Mouse (Mus musculus): ENCODE measurements around the gene Myef2. TPM values are rescaled to one million over a fixed set of nuclear protein-coding genes. Genes with fewer than 3 reads are reported as not detected.
"Not testable (repeated sequence)": the region's sequence is repeated elsewhere in the genome, so short reads cannot be mapped to it uniquely, and the experiment has no call there.

The Myef2 gene
- polyA plus RNA-seq, 1 experiment, result 8.0 TPM

DNA sequence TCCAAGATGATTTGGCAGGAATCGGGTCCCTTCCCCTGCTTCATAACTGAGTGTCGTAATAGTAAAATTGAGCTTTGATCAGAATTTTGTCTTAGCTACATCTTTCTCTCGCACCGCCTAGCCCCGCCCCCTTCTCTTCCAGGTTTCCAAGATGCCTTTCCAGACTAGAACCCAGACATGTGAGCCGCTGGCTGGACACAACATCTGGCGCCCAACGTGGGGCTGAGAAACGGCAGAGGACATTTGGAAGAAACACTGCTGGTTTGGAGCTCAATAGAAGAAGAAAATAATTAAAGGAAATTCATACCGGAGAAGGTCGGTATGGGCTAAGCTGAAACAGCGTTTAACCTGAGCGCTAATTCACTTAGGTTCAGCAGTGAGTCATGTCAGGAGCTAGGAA, 19.0 kb downstream of the Myef2 start:
- H3K4me3 ChIP-seq (ENCODE audit: insufficient read depth, low read depth, low read length); H3K27ac ChIP-seq (replicated peaks; ENCODE audit: low read depth, low read length); H3K4me1 ChIP-seq (ENCODE audit: control insufficient read depth, insufficient read depth, insufficient read length, low read length): not testable (repeated sequence)

DNA sequence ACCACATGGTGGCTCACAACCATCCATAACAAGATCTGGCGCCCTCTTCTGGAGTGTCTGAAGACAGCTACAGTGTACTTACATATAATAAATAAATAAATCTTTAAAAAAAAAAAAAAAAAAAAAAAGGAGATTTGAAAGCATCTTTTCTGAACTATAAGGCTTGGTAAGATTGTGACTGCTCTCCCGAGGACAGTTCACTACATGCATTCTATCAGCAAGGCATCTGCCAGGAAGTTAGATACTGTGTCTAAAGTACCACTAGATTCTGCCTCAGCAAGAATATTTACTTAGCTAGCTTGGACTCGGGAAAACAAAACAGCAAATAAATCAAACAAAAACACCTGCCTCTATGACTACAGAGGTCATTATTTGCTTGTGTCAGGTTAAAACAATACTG, 31.3 kb downstream of the Myef2 start:
- H3K4me1 ChIP-seq (ENCODE audit: control insufficient read depth, insufficient read depth, insufficient read length, low read length); H3K4me3 ChIP-seq (ENCODE audit: insufficient read depth, low read depth, low read length); H3K27ac ChIP-seq (replicated peaks; ENCODE audit: low read depth, low read length): not testable (repeated sequence)

DNA sequence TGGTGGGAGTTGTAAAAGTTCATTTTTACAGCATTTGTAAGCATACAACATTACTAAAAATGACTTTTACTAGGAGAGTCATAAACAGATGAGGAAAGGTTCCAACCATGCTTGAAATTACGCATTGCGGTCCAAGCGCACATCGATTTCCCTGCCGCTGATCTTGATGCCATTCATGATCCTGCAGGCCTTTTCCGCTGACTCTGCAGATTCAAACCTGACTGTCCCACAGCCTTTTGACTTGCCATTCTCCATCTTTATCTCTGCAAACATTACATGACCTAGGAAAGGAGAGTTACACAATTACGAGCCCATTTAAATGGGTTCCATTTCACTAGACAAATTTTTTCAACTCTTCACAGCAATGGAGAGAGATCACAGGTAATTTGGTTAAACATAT, 34.7 kb downstream of the Myef2 start:
- Histone ChIP-seq H3K4me3 (ENCODE audit: insufficient read depth, low read depth, low read length) (no peak overlapping the region), H3K4me1 (ENCODE audit: control insufficient read depth, insufficient read depth, insufficient read length, low read length) (no peaks in the 10 kb centered on the region), H3K27ac (replicated peaks; ENCODE audit: low read depth, low read length) (no peak overlapping the region)

DNA sequence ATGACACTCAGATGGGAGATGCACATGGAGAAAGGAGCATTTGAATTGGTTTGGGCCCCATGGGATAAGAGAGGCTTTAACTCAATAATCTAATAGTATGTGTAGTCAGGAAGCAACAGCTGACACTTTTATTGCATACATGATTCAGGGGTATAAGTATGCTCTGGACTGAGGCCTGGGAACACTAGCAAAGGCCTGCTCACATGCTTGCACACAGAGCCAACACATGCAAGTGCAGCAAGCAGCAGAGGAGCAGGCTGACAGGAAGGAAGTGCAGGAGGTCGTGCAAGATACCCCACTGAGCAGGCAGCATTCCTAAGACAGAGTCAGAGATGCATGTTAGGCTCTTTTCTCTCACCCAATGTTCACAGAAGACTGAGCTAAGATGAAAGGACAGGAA, 39.6 kb downstream of the Myef2 start:
- no peaks in the 10 kb centered on the region for H3K4me1 ChIP-seq (ENCODE audit: control insufficient read depth, insufficient read depth, insufficient read length, low read length)
- H3K27ac ChIP-seq (replicated peaks; ENCODE audit: low read depth, low read length), result no peak overlapping the region

DNA sequence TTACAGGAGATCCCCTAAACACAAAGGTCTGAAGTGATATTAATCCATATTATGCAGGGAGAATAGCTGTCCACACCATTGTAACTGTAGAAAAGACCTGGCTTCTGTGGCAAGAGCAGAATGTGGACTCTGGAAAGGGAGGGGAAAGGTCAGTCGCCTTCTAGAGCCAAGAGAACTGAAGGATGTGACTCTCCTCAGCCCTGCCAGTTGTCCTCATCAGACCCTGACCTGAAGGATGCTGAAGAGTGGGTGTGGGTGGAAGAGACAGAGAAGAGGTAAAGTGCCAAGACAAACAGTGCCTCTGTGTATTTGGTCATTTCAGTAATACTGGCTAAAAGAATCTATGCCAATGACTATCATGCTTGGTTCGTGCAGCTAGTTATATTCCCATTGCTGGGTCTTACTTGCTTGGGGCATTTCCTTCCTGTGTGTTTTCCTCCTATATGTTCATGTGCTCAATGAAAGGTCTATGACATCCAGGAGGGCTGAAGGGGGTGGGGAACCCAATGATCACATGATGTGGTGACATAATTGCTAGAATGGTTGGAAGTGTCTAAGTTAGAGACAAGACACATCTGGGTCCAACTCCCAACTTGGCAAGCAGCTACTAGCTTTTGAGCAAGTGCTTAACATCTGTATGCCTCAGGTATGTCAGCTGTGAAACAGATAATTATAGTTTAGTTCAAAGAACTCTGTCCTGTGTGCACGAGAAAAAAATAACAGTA, 50.2 kb downstream of the Myef2 start:
- Histone ChIP-seq H3K27ac (replicated peaks; ENCODE audit: low read depth, low read length) (no peak overlapping the region), H3K4me3 (ENCODE audit: insufficient read depth, low read depth, low read length) (no peak overlapping the region), H3K4me1 (ENCODE audit: control insufficient read depth, insufficient read depth, insufficient read length, low read length) (no peaks in the 10 kb centered on the region)

More for the DNA sequence above, 39.6 kb downstream of the Myef2 start:
- no peak overlapping the region for H3K4me3 ChIP-seq (ENCODE audit: insufficient read depth, low read depth, low read length)

DNA sequence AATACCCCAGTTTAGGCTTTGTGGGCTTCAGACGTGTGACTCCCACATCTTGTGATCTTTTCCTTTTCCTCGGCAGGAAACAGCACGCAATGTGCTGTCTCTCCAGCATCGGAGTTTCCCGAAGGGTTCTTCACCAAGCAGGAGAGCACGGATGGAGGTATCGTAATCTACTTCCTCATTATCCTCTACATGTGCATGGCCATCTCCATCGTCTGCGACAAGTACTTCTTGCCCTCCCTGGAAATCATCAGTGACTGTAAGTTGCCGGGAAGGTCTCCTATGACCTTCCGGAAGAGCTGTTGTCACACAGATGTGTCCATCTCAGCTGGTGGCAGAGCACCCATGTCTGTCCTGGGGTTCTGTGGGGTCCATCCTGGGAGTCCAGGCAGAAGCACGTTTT, 54.8 kb downstream of the Myef2 start:
- Histone ChIP-seq H3K4me1 (ENCODE audit: control insufficient read depth, insufficient read depth, insufficient read length, low read length) (no peaks in the 10 kb centered on the region), H3K27ac (replicated peaks; ENCODE audit: low read depth, low read length) (no peak overlapping the region), H3K4me3 (ENCODE audit: insufficient read depth, low read depth, low read length) (no peak overlapping the region)

DNA sequence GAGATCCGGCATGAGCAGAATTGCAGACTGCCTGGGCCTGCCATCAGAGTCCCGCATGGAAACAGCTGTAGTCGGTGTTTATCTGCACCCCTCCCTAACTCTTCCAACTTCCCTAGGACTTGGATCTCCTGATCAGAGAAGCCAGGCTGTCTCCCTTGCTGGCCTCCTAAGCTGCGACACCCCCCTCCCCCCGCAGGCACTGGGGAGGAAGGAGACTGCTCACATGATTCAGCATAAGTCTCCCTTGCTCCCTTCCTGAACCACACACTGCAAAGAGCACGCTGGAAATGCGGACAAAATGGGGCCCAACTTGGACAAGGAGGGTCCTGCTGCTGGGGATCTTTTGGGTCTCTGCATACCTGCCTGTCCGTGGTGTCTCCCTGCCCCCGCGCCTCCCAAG, 55.6 kb downstream of the Myef2 start, which contains the start of gene Slc24a5:
Gene Slc24a5 (plus strand): TSS at position 231 of the 400 bp plus-strand sequence.
- Histone ChIP-seq H3K27ac (replicated peaks; ENCODE audit: low read depth, low read length) (no peak within 1 kb of the TSS), H3K4me3 (ENCODE audit: insufficient read depth, low read depth, low read length) (no peak within 1 kb of the TSS), H3K4me1 (ENCODE audit: control insufficient read depth, insufficient read depth, insufficient read length, low read length) (no peaks in the 10 kb centered on the region)

DNA sequence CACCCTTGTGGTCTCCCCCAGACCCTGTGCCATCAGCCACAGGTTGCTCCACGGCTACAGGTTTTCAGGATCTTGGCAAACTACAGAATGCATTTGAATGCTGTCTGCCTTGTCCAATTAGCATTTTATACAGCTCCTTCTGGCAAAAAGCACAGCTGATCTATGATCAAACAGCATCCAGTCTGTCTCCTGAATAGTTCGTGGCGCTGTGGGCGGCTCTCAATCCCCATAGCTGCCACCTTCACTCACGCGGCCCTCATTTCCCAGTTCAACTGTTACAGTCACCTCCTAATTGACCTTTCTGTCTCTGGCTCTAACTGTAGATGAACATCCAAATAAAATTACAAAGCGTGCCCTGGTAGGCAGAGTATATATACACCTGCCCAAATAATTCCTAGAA, 56.1 kb downstream of the Myef2 start:
- Histone ChIP-seq H3K27ac (replicated peaks; ENCODE audit: low read depth, low read length) (no peak overlapping the region), H3K4me1 (ENCODE audit: control insufficient read depth, insufficient read depth, insufficient read length, low read length) (no peaks in the 10 kb centered on the region), H3K4me3 (ENCODE audit: insufficient read depth, low read depth, low read length) (no peak overlapping the region)

DNA sequence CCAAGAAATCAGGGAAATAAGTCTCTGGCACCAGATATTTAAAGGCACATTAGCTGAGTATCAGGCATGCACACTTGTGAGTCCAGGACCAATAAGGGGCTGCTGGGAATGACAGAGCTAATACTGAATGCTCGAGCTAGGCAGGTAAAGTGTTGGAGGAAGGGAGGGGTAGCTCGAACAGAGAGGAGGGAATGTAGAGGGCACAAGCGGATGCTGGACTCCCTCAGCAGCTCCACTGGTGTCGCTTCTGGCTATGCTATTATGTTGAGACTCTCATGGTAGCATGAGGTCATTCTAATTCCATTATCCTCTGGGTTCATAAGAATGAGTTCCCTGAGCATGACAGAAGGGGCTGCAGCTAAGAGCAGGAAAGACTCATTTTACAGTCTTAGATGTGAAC, 60.5 kb downstream of the Myef2 start:
- Histone ChIP-seq H3K27ac (replicated peaks; ENCODE audit: low read depth, low read length) (no peak overlapping the region), H3K4me1 (ENCODE audit: control insufficient read depth, insufficient read depth, insufficient read length, low read length) (no peaks in the 10 kb centered on the region), H3K4me3 (ENCODE audit: insufficient read depth, low read depth, low read length) (no peak overlapping the region)

DNA sequence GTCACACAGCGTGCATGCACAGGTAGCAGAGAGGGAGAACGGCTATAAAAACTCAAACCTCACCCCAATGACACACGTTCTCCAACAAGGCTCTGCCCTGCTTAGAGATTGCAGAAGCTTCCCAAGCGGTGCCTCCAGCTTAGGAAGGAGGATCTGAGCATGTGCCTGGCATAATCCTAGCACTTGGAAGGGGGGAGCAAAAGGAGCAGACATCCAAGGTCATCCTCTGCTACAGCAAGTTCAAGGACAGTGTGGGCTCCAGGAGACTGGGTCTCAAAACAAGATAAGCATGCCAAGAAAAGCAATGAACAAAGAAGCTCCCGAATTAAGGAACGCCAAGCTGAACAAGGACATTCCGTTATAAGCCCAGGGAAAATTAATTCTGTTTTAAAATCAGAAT, 62.0 kb downstream of the Myef2 start:
- Histone ChIP-seq H3K27ac (replicated peaks; ENCODE audit: low read depth, low read length) (no peak overlapping the region), H3K4me1 (ENCODE audit: control insufficient read depth, insufficient read depth, insufficient read length, low read length) (no peaks in the 10 kb centered on the region), H3K4me3 (ENCODE audit: insufficient read depth, low read depth, low read length) (no peak overlapping the region)

DNA sequence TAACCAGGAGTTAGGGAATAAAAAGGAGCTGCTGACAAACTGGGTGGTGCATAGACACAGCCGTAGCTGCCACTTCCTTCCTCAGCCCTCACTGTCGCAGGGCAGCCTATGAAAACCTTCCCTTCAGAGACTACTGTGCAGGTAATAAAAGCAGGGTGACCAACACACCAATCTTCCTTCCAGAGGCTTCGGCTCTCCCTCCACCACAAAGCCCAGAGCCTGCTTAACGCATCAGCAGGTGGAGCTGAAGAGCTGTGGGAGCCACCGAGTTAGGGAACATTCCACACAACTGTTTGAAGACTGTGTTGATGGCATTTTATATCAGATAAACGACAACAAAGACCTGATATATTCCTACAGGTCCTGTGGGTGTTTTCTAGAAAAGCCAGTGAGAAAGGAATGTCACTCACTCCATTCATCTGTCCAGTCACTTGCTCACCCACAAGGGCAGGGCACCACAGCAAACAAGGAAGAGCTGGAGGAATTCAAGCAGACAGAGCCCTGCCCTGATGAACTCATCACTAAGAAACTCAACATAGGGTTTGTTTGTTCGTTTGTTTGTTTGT, 66.1 kb downstream of the Myef2 start:
- Histone ChIP-seq H3K4me3 (ENCODE audit: insufficient read depth, low read depth, low read length) (no peak overlapping the region), H3K4me1 (ENCODE audit: control insufficient read depth, insufficient read depth, insufficient read length, low read length) (no peaks in the 10 kb centered on the region), H3K27ac (replicated peaks; ENCODE audit: low read depth, low read length) (no peak overlapping the region)

DNA sequence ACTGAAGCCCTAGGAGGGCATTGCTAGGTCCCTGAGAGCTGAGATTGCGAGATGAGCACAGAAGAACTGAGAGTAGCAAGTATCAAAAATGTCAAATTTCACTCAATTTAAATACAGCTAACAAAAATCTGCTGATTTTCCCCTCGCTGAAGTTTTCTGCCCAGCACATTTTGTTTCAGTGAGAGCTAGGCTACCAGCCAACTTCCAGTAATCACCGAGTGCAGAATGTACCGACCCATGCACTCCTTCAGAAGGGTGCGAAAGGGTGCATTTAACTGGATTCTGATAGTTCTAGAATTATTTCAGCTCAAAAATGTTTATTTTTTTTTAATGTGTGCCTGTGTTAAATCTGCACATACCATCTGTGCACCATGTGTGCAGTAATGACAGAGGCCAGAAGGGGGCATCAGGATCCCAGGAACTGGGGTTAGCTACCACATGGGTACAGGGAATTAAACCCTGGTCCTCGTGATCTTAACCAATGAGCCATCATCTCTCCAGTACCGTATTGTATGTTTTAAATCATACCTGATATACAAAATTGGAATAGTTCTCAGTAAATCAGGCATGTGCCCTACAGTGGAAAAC, 68.1 kb downstream of the Myef2 start:
- H3K27ac ChIP-seq (replicated peaks; ENCODE audit: low read depth, low read length), result no peak overlapping the region
- no peak overlapping the region for H3K4me3 ChIP-seq (ENCODE audit: insufficient read depth, low read depth, low read length)
- H3K4me1 ChIP-seq (ENCODE audit: control insufficient read depth, insufficient read depth, insufficient read length, low read length), result no peaks in the 10 kb centered on the region

Other genes with a start within 250 kb of the Myef2 start
- not detected in 2 replicates for gene Slc24a5, start 55.5 kb downstream of the Myef2 start, polyA plus RNA-seq (2012; ENCODE audit: insufficient read depth, insufficient read length, missing spikeins)
- gene Ctxn2, start 13.0 kb upstream of the Myef2 start, polyA plus RNA-seq (2012; ENCODE audit: insufficient read depth, insufficient read length, missing spikeins), result not detected in 2 replicates
- gene Slc12a1, start 28.8 kb upstream of the Myef2 start, polyA plus RNA-seq (2012; ENCODE audit: insufficient read depth, insufficient read length, missing spikeins), result not detected in 2 replicates
- 23.9 and 24.4 TPM in 2 replicates for gene Dut, start 123.5 kb upstream of the Myef2 start, polyA plus RNA-seq (2012; ENCODE audit: insufficient read depth, insufficient read length, missing spikeins)